Mouse (Mus musculus) intestine, embryonic 15.5 days (tissue): ENCODE results near the gene Arpc3. TPM values are rescaled to one million over a fixed set of nuclear protein-coding genes. Genes with fewer than 3 reads are reported as not detected.

ENCODE experiments used
- polyA plus RNA-seq: library from polyadenylated mRNA; unstranded; fragments of >200 nt; fragmentation: Nextera tagmentation; extraction: Ambion mirVana; gene quantifications from 2 replicates; pipeline ENCODE4 v1.2.1, GENCODE M21; 2015

Arpc3 gene
- polyA plus RNA-seq, 1 experiment from 2014 or later: 138 TPM

Other genes with a start within 250 kb of the Arpc3 start
- gene Ppp1cc, start 233.6 kb upstream of the Arpc3 start, polyA plus RNA-seq: 240 and 244 TPM in 2 replicates
- gene Hvcn1, start 185.1 kb upstream of the Arpc3 start, polyA plus RNA-seq: 5.2 and 5.8 TPM in 2 replicates
- gene Tctn1, start 127.4 kb upstream of the Arpc3 start, polyA plus RNA-seq: 3.0 and 3.2 TPM in 2 replicates
- gene Pptc7, start 107.5 kb upstream of the Arpc3 start, polyA plus RNA-seq: 10.4 and 11.0 TPM in 2 replicates
- gene Rad9b, start 37.6 kb upstream of the Arpc3 start, polyA plus RNA-seq: 8.6 and 9.2 TPM in 2 replicates
- 268 and 278 TPM in 2 replicates for gene Vps29, start 37.5 kb upstream of the Arpc3 start, polyA plus RNA-seq
- 62.9 and 67.2 TPM in 2 replicates for gene Gpn3, start 20.0 kb upstream of the Arpc3 start, polyA plus RNA-seq
- gene Fam216a, start 19.5 kb upstream of the Arpc3 start, polyA plus RNA-seq: 44.0 and 48.0 TPM in 2 replicates
- gene Anapc7, start 29.8 kb downstream of the Arpc3 start, polyA plus RNA-seq: 35.2 and 38.3 TPM in 2 replicates
- gene Atp2a2, start 110.3 kb downstream of the Arpc3 start, polyA plus RNA-seq: 33.8 and 36.1 TPM in 2 replicates
- gene Ift81, start 222.6 kb downstream of the Arpc3 start, polyA plus RNA-seq: 23.1 and 28.8 TPM in 2 replicates